Mouse (Mus musculus) layer of hippocampus, postnatal 36 days (tissue): ENCODE measurements around the gene Methig1. TPM values are rescaled to one million over a fixed set of nuclear protein-coding genes. Genes with fewer than 3 reads are reported as not detected.
"Not testable (repeated sequence)": the region's sequence is repeated elsewhere in the genome, so short reads cannot be mapped to it uniquely, and the experiment has no call there.

Experiments
- DNase-seq, 2 experiments: peaks; one replicate each; pipeline ENCODE4 v3.0.0; 2022
- total RNA-seq, 2 experiments: library from RNA; stranded (reverse); gene quantifications; 2 replicates each; pipeline ENCODE4 v1.2.3; 2021

Gene Methig1
- total RNA-seq, 2 experiments from 2014 or later, result not detected

- not testable (repeated sequence) for DNase-seq
Measured at GRCm38 (mm10) chr15:100337847-100338246, 15.1 kb upstream of the Methig1 start.

DNA sequence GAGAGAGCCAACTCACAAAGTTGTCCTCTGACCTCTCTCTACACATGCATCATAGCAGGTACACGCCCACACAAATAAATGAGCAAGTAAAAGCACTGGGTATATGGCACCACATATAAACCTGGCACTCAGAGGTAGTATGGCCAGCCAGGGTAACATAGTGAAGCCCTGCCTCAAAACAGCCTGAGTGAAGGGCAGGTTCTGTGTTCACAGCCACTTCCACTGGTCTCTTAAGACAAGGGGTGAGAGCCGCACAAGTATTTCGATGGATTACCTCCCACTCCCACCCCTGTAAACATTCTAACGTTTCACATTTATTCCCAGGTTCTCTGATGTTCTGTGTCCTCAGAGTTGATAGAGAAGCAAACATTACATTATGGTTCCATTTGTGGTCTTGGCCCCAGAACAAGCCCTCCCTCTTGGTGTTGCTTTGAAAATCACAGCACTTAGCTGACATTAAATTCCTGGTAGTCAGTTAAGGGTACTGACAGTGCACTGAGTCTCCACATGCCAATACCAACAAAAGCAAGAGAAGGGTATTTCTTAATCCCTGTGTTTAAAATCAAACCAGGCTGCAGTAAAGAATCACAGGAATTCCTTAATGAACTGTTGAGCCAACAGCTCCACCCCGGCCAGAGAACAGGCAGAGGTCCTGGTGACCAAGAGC, 11.5 kb upstream of the Methig1 start:
- DNase-seq, result not testable (repeated sequence)

DNA sequence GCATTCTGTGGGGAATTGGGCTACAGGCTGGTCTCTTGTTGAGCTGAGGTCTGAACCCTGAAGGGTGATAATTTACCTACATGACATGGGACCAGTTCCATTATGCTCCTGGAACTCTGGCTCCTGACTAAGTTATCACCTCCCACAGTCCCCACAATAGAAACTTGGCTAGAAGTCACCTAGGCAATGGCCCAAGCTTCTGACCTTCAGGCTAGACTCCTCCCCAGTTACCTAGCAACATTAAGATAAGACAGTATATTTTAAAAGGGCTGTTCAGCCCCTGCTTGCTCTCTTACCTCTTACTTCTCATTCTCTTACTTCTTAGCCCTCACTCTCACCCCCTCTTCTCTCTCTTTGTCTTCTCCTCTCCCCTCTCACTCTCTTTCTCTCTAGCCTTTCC, 7.5 kb upstream of the Methig1 start:
- no peak for DNase-seq

- DNase-seq, result no peak
Measured at GRCm38 (mm10) chr15:100346761-100347160, 6.2 kb upstream of the Methig1 start.

- DNase-seq, result no peak
Measured at GRCm38 (mm10) chr15:100349496-100349895, 3.5 kb upstream of the Methig1 start.

- DNase-seq, result no peak
Measured at GRCm38 (mm10) chr15:100351501-100352060, 1.4 kb upstream of the Methig1 start.

DNA sequence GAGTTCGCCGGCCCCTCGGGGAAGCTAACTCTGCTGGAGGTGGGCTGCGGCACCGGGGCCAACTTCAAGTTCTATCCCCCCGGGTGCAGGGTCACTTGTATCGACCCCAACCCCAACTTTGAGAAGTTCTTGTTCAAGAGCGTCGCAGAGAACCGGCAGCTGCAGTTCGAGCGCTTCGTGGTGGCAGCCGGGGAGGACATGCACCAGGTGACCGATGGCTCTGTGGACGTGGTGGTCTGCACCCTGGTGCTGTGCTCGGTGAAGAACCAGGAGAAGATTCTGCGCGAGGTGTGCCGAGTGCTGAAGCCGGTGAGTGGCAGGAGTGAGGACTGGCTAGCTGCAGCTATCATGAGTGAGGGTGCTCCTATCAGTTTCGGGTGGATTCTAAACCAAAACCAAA, 450 bp downstream of the Methig1 start:
- DNase-seq, result not testable (repeated sequence)

- no peak for DNase-seq
Measured at GRCm38 (mm10) chr15:100355876-100356275, 2.9 kb downstream of the Methig1 start.

- DNase-seq, result no peak
Measured at GRCm38 (mm10) chr15:100364242-100364641, 11.3 kb downstream of the Methig1 start, which contains the start of gene Higd1c. Gene Higd1c, plus strand, starts transcription at chr15:100364542.

GRCm38 (mm10) chr15:100365967-100366366, 13.0 kb downstream of the Methig1 start:
- not testable (repeated sequence) for DNase-seq

DNA sequence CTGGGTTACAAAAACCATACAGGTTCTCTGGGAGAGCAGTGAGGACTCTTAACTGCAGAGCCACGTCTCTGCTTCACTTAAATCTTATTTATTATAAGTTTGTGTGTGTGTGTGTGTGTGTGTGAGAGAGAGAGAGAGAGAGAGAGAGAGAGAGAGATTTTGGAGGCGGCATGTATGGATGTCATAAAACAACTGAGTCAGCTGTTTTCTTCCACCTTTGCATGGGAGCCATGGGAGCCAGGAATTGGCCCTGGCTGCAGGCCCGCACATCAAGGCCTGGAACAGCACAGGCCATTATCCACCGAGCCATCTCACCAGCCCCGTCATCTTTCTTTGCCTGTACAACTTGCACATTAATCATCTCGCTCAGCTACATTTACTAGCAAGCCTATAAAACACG, 14.2 kb downstream of the Methig1 start:
- no peak for DNase-seq

- peak; percentile 42 to 56 for DNase-seq
Measured at GRCm38 (mm10) chr15:100375066-100375465, 22.1 kb downstream of the Methig1 start.

DNA sequence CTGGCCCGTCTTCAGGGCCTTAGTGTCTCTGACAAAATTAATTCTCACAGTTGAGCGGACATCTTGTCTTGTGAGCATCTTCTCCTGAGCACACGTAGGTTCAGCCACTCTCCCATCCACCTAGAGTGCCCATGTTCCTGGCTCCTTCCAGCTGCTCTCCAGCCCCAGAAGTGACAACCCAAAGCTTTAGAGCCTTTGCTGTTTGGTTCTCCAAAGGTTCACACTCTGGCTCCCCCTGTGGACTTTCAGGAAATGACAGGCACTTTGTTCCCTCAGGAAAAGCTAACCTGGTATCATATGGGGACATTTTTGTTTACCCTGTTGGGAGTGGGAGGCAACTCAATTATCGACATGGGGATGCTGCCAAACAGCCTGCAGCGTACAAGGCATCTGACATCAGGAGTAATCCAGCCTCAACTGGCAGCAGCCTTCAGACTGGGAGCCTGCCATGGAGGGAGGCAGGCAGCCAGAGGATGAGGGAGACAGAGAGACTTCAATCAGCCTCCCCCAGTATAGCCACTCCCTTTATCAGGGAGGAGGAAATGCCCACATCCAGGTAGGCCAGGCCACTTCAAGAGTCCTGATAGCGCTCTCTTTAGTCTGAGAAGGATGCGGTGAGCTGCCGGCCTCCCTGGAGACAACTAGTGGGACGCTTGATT, 25.0 kb downstream of the Methig1 start:
- DNase-seq, result peak; percentile 12 to 38

GRCm38 (mm10) chr15:100379658-100380057, 26.7 kb downstream of the Methig1 start:
- no peak for DNase-seq

DNA sequence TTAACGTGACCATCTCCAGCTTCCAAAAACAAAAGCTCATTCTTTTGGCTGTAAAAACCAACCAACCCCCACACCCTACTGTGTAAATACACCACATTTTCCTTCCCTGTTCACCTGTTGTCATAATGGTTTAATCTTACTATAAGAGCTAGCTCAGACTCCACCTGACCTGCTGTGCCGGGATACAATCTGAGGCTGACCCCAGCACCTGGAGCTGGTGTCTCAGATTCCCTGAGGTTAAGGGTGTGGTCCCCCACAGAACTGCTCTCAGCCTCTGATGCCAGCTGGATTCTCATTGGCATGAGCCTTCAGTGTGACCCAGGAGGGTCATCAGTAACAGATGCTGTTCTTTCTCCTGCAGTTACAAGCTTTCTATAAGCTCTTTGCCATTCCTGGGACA, 27.2 kb downstream of the Methig1 start:
- no peak for DNase-seq

GRCm38 (mm10) chr15:100385705-100386104, 32.8 kb downstream of the Methig1 start:
- DNase-seq, result no peak

DNA sequence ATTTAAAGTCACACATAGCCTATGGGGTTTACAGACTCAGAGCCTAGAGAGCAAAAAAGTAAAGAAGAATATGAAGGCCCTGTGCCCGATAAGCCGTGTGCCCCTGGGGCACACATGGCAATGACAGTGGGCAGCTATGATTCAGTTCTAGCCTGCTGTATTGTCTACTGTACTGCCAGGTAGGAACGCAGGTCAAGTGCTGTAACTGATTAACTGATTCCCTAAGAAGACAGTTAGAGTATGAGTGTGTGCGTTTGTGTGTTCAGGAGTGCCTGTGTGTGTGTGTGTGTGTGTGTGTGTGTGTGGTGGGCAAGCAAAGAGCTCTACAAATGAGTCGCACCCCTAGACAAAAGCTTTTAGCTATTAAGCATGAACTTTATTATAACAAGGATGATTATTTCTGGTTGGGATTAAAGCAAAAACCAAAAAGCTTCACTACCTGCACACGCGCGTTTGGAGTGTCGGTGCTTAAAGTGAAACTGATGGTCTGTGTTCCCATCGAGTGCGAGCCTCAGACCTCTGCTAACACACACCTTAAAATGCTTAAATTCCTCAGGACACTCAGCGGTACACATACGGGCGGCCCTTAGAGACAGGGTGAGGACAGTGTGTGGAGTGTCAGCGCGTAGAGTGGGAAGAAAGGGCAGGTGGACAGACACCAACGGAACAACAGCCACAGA, 34.7 kb downstream of the Methig1 start:
- no peak for DNase-seq

GRCm38 (mm10) chr15:100388224-100388835, 35.4 kb downstream of the Methig1 start:
- no peak for DNase-seq

DNA sequence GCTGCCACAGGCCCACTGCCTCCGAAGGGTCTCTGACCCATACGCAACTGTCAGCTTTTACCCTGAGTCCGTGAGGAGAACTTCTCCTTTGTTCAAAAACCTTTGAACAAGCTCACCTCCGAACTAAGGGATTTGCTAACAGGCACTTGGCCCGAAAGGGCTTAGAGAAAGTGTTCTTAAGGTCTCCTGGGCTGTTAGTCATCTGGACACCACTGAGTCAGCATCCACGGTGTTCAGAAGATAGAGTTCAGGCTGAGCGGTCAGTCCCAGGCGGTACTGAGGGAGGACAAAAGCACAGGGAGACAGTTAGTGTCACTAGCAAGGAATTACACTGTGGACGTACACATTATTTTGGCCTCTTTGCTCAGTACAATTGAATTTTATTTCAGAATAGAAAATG, 35.9 kb downstream of the Methig1 start:
- no peak for DNase-seq

- DNase-seq, result no peak
Measured at GRCm38 (mm10) chr15:100391066-100391465, 38.1 kb downstream of the Methig1 start.

- DNase-seq, result no peak
Measured at GRCm38 (mm10) chr15:100391599-100391998, 38.6 kb downstream of the Methig1 start.

GRCm38 (mm10) chr15:100393016-100393415, 40.1 kb downstream of the Methig1 start:
- no peak for DNase-seq

GRCm38 (mm10) chr15:100395561-100395960, 42.6 kb downstream of the Methig1 start:
- DNase-seq, result no peak
